Mouse (Mus musculus) ES-Bruce4 (cell line): ENCODE data around the gene Kel.

Experiments
- CTCF ChIP-seq: IDR thresholded peaks from one replicate; pipeline ENCODE4 v1.8.1; 2011; ENCODE audit warnings: low read depth, low read length
- EP300 ChIP-seq: IDR thresholded peaks from 2 replicates; pipeline ENCODE4 v1.6.1; 2011; ENCODE audit warnings: low read depth, low read length; ENCODE audit not compliant: insufficient read depth
- POLR2A ChIP-seq: IDR thresholded peaks from one replicate; pipeline ENCODE4 v1.8.1; 2011; ENCODE audit warnings: low read length; ENCODE audit not compliant: insufficient read depth

GRCm38 (mm10) chr6:41640449-41640848 lies 63.7 kb downstream of the Kel start:
- TF ChIP-seq CTCF (no peak), POLR2A (no peak), EP300 (no peak)
